In the genomic region with DNA sequence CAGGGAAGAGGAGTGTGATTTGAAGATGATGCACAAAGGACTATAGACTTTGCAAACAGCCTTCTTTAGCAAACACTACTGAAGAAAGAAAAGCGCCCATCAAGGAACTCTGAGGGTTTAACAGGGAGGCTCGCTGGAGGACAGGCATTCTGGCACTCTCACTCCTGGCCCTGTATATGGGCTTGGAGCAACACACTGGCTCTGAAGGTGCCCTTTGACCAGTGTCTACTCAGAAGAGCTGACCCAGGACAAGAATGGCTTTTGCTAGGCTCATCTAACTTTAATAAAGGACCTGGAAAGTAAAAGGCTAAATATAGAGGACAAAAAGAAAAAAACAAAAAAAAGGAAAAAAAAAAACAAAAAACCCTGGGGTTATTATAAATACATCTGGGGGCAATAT, we compare ENCODE assay signal across 22 mouse cellular contexts. TPM values are rescaled to one million over a fixed set of nuclear protein-coding genes. Genes with fewer than 3 reads are reported as not detected.
DNase-seq lines count a peak whose midpoint lies in the region; ATAC-seq and TF ChIP-seq lines count a peak whose summit lies in the region.
"Had no signal": no experiment of that assay in that cellular context is flagged by ENCODE, and none has a peak within 500 bp of the region (broad histone marks: within the 10 kb centered on the region; RNA-seq: fewer than 3 reads in every experiment).

No protein-coding gene starts in this region.

- peaks cover 12% of the 10 kb centered on the region for H3K36me3 ChIP-seq in kidney, adult 2 months (ENCODE audit: control insufficient read depth, insufficient read depth, low read length)
- peaks cover 49% of the 10 kb centered on the region for H3K36me3 ChIP-seq in liver, adult 2 months (ENCODE audit: control insufficient read depth, insufficient read depth, low read length)

- no peak overlapping the region for H3K27ac ChIP-seq in kidney, adult 2 months (ENCODE audit: insufficient read depth, low read depth, low read length)
- no peak overlapping the region for H3K27ac ChIP-seq in liver, adult 2 months (replicated peaks; ENCODE audit: insufficient read depth, low read depth, low read length)
- H3K27ac ChIP-seq: embryonic facial prominence, embryonic 10.5 days; embryonic facial prominence, embryonic 12.5 days; forebrain, embryonic 10.5 days; forebrain, embryonic 12.5 days had no signal

- no peaks in the 10 kb centered on the region for H3K79me2 ChIP-seq in liver, adult 2 months (ENCODE audit: control insufficient read depth, insufficient read depth, low read length)

- WGBS in kidney, adult 2 months, result 68% methylated on average over 2 of the region's 2 CpGs
- 40% methylated on average over 2 of the region's 2 CpGs for WGBS in liver, adult 2 months

- H3K27me3 ChIP-seq in kidney, adult 2 months (replicated peaks; ENCODE audit: control insufficient read depth, insufficient read depth, low read length), result no peaks in the 10 kb centered on the region
- H3K27me3 ChIP-seq in liver, adult 2 months (ENCODE audit: control insufficient read depth, insufficient read depth, low read length), result no peaks in the 10 kb centered on the region
- H3K27me3 ChIP-seq: embryonic facial prominence, embryonic 12.5 days; forebrain, embryonic 12.5 days; Patski had no signal

- H3K4me3 ChIP-seq in kidney, adult 2 months (ENCODE audit: insufficient read depth, low read depth, low read length), result no peak overlapping the region
- no peak overlapping the region for H3K4me3 ChIP-seq in liver, adult 2 months (ENCODE audit: insufficient read depth, low read depth, low read length)
- H3K4me3 ChIP-seq: embryonic facial prominence, embryonic 10.5 days; embryonic facial prominence, embryonic 12.5 days; erythroblast, embryonic 14.5 days; forebrain, embryonic 10.5 days; forebrain, embryonic 12.5 days had no signal

- TF ChIP-seq CTCF in kidney, adult 2 months (conservative IDR thresholded peaks at IDR 0.05; ENCODE audit: insufficient read depth, insufficient read length, low read depth, low read length), result no peak
- TF ChIP-seq CTCF in liver, adult 2 months (IDR thresholded peaks at IDR 0.05; ENCODE audit: low read depth, low read length), result no peak

- H3K9ac ChIP-seq in liver, adult 2 months (ENCODE audit: low read depth, low read length), result no peak overlapping the region
- H3K9ac ChIP-seq: embryonic facial prominence, embryonic 12.5 days; forebrain, embryonic 12.5 days had no signal

- DNase-seq in kidney, adult 2 months, result peak; percentile 66
- DNase-seq in kidney, postnatal 10 days, result no peak
- peak; percentile 33 to 47 for DNase-seq in kidney, postnatal 25 days
- no peak for DNase-seq in kidney, adult 8-10 months
- DNase-seq in liver, adult 2 months (ENCODE audit: extremely low read depth, low read depth, low spot score), result peak; percentile 80
- DNase-seq in liver, result no peak
- DNase-seq: adrenal gland, adult 8-10 months; cerebellum, adult 11-12 months; cerebellum, adult 2 months; cerebellum, adult 9-10 months; cerebellum, postnatal 10 days; cerebellum, postnatal 25 days had no signal

- TF ChIP-seq POLR2A in kidney, adult 2 months (IDR thresholded peaks at IDR 0.05; ENCODE audit: low read depth, low read length), result no peak
- no peak for TF ChIP-seq POLR2A in liver, adult 2 months (IDR thresholded peaks at IDR 0.05; ENCODE audit: extremely low read depth, insufficient read depth, low read length)

- peaks cover 4% of the 10 kb centered on the region; the same call in 1 of the 2 replicates for H3K4me1 ChIP-seq in kidney, adult 2 months (ENCODE audit: control insufficient read depth, insufficient read depth, low read length)
- H3K4me1 ChIP-seq in liver, adult 2 months (ENCODE audit: control insufficient read depth, insufficient read depth, low read length), result peaks cover 9% of the 10 kb centered on the region
- H3K4me1 ChIP-seq: embryonic facial prominence, embryonic 10.5 days; embryonic facial prominence, embryonic 12.5 days; forebrain, embryonic 10.5 days; forebrain, embryonic 12.5 days had no signal

- ATAC-seq in erythroblast, adult 5-6 weeks (replicated peaks; ENCODE audit: low FRiP score, poor library complexity, severe bottlenecking), result no peak
- ATAC-seq: activated CD4-positive, CD25-positive, alpha-beta regulatory T cell, adult 4 months; forebrain, embryonic 14.5 days; forebrain, embryonic 16.5 days; Patski had no signal

RNA-seq across cellular contexts. Expression of a gene that starts 16.6 kb away (rescaled TPM):
- polyA plus RNA-seq in kidney, adult 2 months (2012; rRNA removed), result 11.0 and 12.9 TPM in 2 replicates
- total RNA-seq in liver, adult 2 months (2014; rRNA removed), result 16.1 and 16.7 TPM in 2 replicates
- polyA plus RNA-seq in liver, adult 2 months (2012; rRNA removed), result 7.3 and 8.1 TPM in 2 replicates
- 35.7 and 44.5 TPM in 2 replicates for total RNA-seq in erythroblast, adult 5-6 weeks (2015; ENCODE audit: low replicate concordance)
- total RNA-seq in erythroblast, adult 5-6 weeks (2017; ENCODE audit: low replicate concordance), result 40.0 and 53.8 TPM in 2 replicates

RNA-seq across cellular contexts. Expression of a gene that starts 17.9 kb away (rescaled TPM):
- 31.8 and 33.5 TPM in 2 replicates for polyA plus RNA-seq in kidney, adult 2 months (2012; rRNA removed)
- total RNA-seq in liver, adult 2 months (2014; rRNA removed), result 20.3 and 21.0 TPM in 2 replicates
- polyA plus RNA-seq in liver, adult 2 months (2012; rRNA removed), result 28.8 and 41.0 TPM in 2 replicates
- total RNA-seq in erythroblast, adult 5-6 weeks (2015; ENCODE audit: low replicate concordance), result 24.4 and 34.5 TPM in 2 replicates
- total RNA-seq in erythroblast, adult 5-6 weeks (2017; ENCODE audit: low replicate concordance), result 72.0 and 131 TPM in 2 replicates

RNA-seq across cellular contexts. Expression of a gene that starts 32.5 kb away (rescaled TPM):
- 90.8 and 100 TPM in 2 replicates for polyA plus RNA-seq in kidney, adult 2 months (2012; rRNA removed)
- 21.8 and 25.9 TPM in 2 replicates for total RNA-seq in liver, adult 2 months (2014; rRNA removed)
- 113 and 116 TPM in 2 replicates for polyA plus RNA-seq in liver, adult 2 months (2012; rRNA removed)
- 14.6 and 25.2 TPM in 2 replicates for total RNA-seq in erythroblast, adult 5-6 weeks (2015; ENCODE audit: low replicate concordance)
- total RNA-seq in erythroblast, adult 5-6 weeks (2017; ENCODE audit: low replicate concordance), result 4.5 and 6.1 TPM in 2 replicates

RNA-seq across cellular contexts. Expression of a gene that starts 41.4 kb away (rescaled TPM):
- 12.9 and 13.4 TPM in 2 replicates for polyA plus RNA-seq in kidney, adult 2 months (2012; rRNA removed)
- total RNA-seq in liver, adult 2 months (2014; rRNA removed), result 34.2 and 38.5 TPM in 2 replicates
- 32.0 and 33.6 TPM in 2 replicates for polyA plus RNA-seq in liver, adult 2 months (2012; rRNA removed)
- 2.3 and 7.9 TPM in 2 replicates for total RNA-seq in erythroblast, adult 5-6 weeks (2015; ENCODE audit: low replicate concordance)
- 2.3 and 4.2 TPM in 2 replicates for total RNA-seq in erythroblast, adult 5-6 weeks (2017; ENCODE audit: low replicate concordance)

RNA-seq across cellular contexts. Expression of a gene that starts 48.3 kb away (rescaled TPM):
- 232 and 292 TPM in 2 replicates for polyA plus RNA-seq in kidney, adult 2 months (2012; rRNA removed)
- total RNA-seq in liver, adult 2 months (2014; rRNA removed), result 474 and 504 TPM in 2 replicates
- polyA plus RNA-seq in liver, adult 2 months (2012; rRNA removed), result 162 and 170 TPM in 2 replicates
- 304 and 345 TPM in 2 replicates for total RNA-seq in erythroblast, adult 5-6 weeks (2015; ENCODE audit: low replicate concordance)
- total RNA-seq in erythroblast, adult 5-6 weeks (2017; ENCODE audit: low replicate concordance), result 128 and 153 TPM in 2 replicates

Comparison
In these comparisons a context has a peak if more than half of its experiments do, and no peak if none do; other contexts are left out.
1. DNase-seq: peak in kidney, adult 2 months (single experiment), kidney, postnatal 25 days (2 of 2) and liver, adult 2 months (single experiment); none in kidney, postnatal 10 days (single experiment), kidney, adult 8-10 months (0 of 2) and liver (single experiment).